Mouse (Mus musculus): Measurements from ENCODE around the gene Castor2. TPM values are rescaled to one million over a fixed set of nuclear protein-coding genes. Genes with fewer than 3 reads are reported as not detected.

Castor2 gene
- polyA plus RNA-seq, 1 experiment, result 8.4 TPM

- H3K4me1 ChIP-seq (ENCODE audit: control insufficient read depth, insufficient read depth, insufficient read length, low read length), result peaks cover 1% of the 10 kb centered on the region
- no peak overlapping the region for H3K27ac ChIP-seq (replicated peaks; ENCODE audit: low read depth, low read length)
- no peak overlapping the region for H3K4me3 ChIP-seq (ENCODE audit: insufficient read depth, low read depth, low read length)
Measured at GRCm38 (mm10) chr5:134188571-134188970, 89.1 kb downstream of the Castor2 start.

DNA sequence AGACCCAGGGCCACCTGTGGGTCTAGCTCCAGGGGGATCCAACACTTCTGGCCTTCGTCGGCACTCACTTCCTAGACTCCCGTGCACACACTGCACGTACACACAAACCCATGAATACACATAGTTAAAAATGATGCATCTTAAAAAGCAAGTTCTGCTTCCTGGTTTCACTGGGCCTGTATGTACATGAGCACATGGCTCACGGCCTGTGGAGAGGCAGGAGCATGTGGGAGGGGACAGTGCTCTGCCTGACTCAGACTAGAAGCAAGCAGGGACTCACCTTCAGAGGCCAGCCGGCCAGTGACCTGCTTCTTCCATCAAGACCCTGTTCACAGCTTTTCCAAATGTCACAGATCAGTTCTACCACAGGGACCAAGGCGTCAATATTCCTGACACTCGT lies 94.2 kb downstream of the Castor2 start:
- no peaks in the 10 kb centered on the region for H3K4me1 ChIP-seq (ENCODE audit: control insufficient read depth, insufficient read depth, insufficient read length, low read length)

More for the DNA sequence above, 94.2 kb downstream of the Castor2 start:
- no peak overlapping the region for H3K4me3 ChIP-seq (ENCODE audit: insufficient read depth, low read depth, low read length)
- H3K27ac ChIP-seq (replicated peaks; ENCODE audit: low read depth, low read length), result no peak overlapping the region

Other genes starting within 250 kb of the Castor2 start
- 8.2 and 16.1 TPM in 2 replicates for gene Rcc1l, start 77.1 kb downstream of the Castor2 start, polyA plus RNA-seq (2012; ENCODE audit: insufficient read depth, insufficient read length, missing spikeins)
- 1.4 and 2.6 TPM in 2 replicates for gene Gtf2ird2, start 84.3 kb downstream of the Castor2 start, polyA plus RNA-seq (2012; ENCODE audit: insufficient read depth, insufficient read length, missing spikeins)
- gene Ncf1, start 129.9 kb downstream of the Castor2 start, polyA plus RNA-seq (2012; ENCODE audit: insufficient read depth, insufficient read length, missing spikeins), result 1.9 and 3.1 TPM in 2 replicates
- 55.8 and 75.9 TPM in 2 replicates for gene Gtf2i, start 215.0 kb downstream of the Castor2 start, polyA plus RNA-seq (2012; ENCODE audit: insufficient read depth, insufficient read length, missing spikeins)